Mouse (Mus musculus): ENCODE results near the gene Commd1. TPM values are rescaled to one million over a fixed set of nuclear protein-coding genes. Genes with fewer than 3 reads are reported as not detected.

Gene Commd1
- 382 and 388 TPM in 2 replicates for polyA plus RNA-seq (2016; fragmentation: Nextera tagmentation; extraction: Ambion mirVana)

GRCm38 (mm10) chr11:22981984-22982757 is at the start of gene Commd1, which contains the start of gene Gm28048:
TSS of gene Commd1 (minus strand) at chr11:22982382.
TSS of gene Gm28048 (minus strand) at chr11:22982090.
- peak; percentile 94 for ATAC-seq (ENCODE audit: insufficient number of reproducible peaks, insufficient read depth, low FRiP score, low TSS enrichment, low read depth)
- Histone ChIP-seq H3K36me3 (peaks cover 13% of the 10 kb centered on the region), H3K9ac (replicated peaks) (peak within 1 kb of the TSS; percentile 73), H3K4me3 (replicated peaks) (peak within 1 kb of the TSS; percentile 67), H3K9me3 (no peaks in the 10 kb centered on the region), H3K4me1 (replicated peaks) (peaks cover 9% of the 10 kb centered on the region), H3K27ac (peak within 1 kb of the TSS; percentile 97), H3K4me2 (peak within 1 kb of the TSS; percentile 74), H3K27me3 (no peaks in the 10 kb centered on the region)
- WGBS, result 3% methylated on average over 42 of the region's 42 CpGs

DNA sequence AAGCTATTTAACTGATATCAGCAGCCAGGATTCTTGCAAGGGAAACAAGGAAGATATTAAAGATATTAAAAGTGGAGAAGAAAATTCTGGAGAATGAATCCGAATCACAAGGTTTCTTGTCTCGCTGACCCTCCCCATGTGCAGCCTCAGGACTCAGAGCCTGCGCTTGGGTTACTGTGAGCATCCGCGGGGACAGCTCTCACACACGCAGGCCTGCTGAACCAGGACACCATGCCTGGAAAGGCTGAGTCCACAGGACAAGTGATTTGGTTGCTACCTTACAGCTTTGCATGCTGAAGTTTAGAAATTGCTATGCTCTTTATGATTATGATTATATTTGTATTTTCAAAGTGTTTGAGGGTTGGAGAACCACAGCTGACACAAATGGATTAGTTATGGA is 47.2 kb upstream of the Commd1 start:
- no peak overlapping the region for H3K9ac ChIP-seq (replicated peaks)
- 84% methylated on average over 6 of the region's 6 CpGs for WGBS
- H3K4me3 ChIP-seq (replicated peaks), result no peak overlapping the region
- no peak overlapping the region for H3K27ac ChIP-seq
- H3K4me2 ChIP-seq, result no peak overlapping the region
- ATAC-seq (ENCODE audit: insufficient number of reproducible peaks, insufficient read depth, low FRiP score, low TSS enrichment, low read depth), result no peak
- H3K27me3 ChIP-seq, result no peaks in the 10 kb centered on the region
- no peaks in the 10 kb centered on the region for H3K36me3 ChIP-seq
- H3K4me1 ChIP-seq (replicated peaks), result no peaks in the 10 kb centered on the region
- no peaks in the 10 kb centered on the region for H3K9me3 ChIP-seq

GRCm38 (mm10) chr11:23028957-23029356 is 46.8 kb upstream of the Commd1 start:
- Histone ChIP-seq H3K9me3 (no peaks in the 10 kb centered on the region), H3K9ac (replicated peaks) (no peak overlapping the region), H3K27me3 (no peaks in the 10 kb centered on the region), H3K4me2 (no peak overlapping the region), H3K36me3 (no peaks in the 10 kb centered on the region), H3K4me3 (replicated peaks) (no peak overlapping the region), H3K27ac (no peak overlapping the region), H3K4me1 (replicated peaks) (no peaks in the 10 kb centered on the region)
- 72% methylated on average over 3 of the region's 3 CpGs for WGBS
- ATAC-seq (ENCODE audit: insufficient number of reproducible peaks, insufficient read depth, low FRiP score, low TSS enrichment, low read depth), result no peak

GRCm38 (mm10) chr11:23024169-23024568 is 42.0 kb upstream of the Commd1 start:
- no peak for ATAC-seq (ENCODE audit: insufficient number of reproducible peaks, insufficient read depth, low FRiP score, low TSS enrichment, low read depth)
- WGBS, result 73% methylated on average over 3 of the region's 3 CpGs

GRCm38 (mm10) chr11:23023155-23023554 is 41.0 kb upstream of the Commd1 start:
- H3K27ac ChIP-seq, result no peak overlapping the region
- H3K27me3 ChIP-seq, result no peaks in the 10 kb centered on the region
- 95% methylated on average over 2 of the region's 2 CpGs for WGBS
- no peak overlapping the region for H3K4me2 ChIP-seq
- H3K4me1 ChIP-seq (replicated peaks), result no peaks in the 10 kb centered on the region
- no peak overlapping the region for H3K9ac ChIP-seq (replicated peaks)
- no peak for ATAC-seq (ENCODE audit: insufficient number of reproducible peaks, insufficient read depth, low FRiP score, low TSS enrichment, low read depth)
- no peaks in the 10 kb centered on the region for H3K36me3 ChIP-seq
- H3K9me3 ChIP-seq, result no peaks in the 10 kb centered on the region
- no peak overlapping the region for H3K4me3 ChIP-seq (replicated peaks)

More at GRCm38 (mm10) chr11:23024169-23024568, 42.0 kb upstream of the Commd1 start:
- no peak overlapping the region for H3K4me2 ChIP-seq
- no peaks in the 10 kb centered on the region for H3K9me3 ChIP-seq
- H3K27ac ChIP-seq, result no peak overlapping the region
- no peak overlapping the region for H3K9ac ChIP-seq (replicated peaks)
- no peaks in the 10 kb centered on the region for H3K27me3 ChIP-seq
- H3K4me3 ChIP-seq (replicated peaks), result no peak overlapping the region
- no peaks in the 10 kb centered on the region for H3K4me1 ChIP-seq (replicated peaks)
- H3K36me3 ChIP-seq, result no peaks in the 10 kb centered on the region

- no peak for ATAC-seq (ENCODE audit: insufficient number of reproducible peaks, insufficient read depth, low FRiP score, low TSS enrichment, low read depth)
- Histone ChIP-seq H3K9ac (replicated peaks) (no peak overlapping the region), H3K27me3 (no peaks in the 10 kb centered on the region), H3K36me3 (no peaks in the 10 kb centered on the region), H3K4me3 (replicated peaks) (no peak overlapping the region), H3K9me3 (no peaks in the 10 kb centered on the region), H3K27ac (no peak overlapping the region), H3K4me1 (replicated peaks) (no peaks in the 10 kb centered on the region), H3K4me2 (no peak overlapping the region)
- WGBS, result 94% methylated on average over 14 of the region's 14 CpGs
These were observed 38.7 kb upstream of the Commd1 start for GRCm38 (mm10) chr11:23020841-23021240.

DNA sequence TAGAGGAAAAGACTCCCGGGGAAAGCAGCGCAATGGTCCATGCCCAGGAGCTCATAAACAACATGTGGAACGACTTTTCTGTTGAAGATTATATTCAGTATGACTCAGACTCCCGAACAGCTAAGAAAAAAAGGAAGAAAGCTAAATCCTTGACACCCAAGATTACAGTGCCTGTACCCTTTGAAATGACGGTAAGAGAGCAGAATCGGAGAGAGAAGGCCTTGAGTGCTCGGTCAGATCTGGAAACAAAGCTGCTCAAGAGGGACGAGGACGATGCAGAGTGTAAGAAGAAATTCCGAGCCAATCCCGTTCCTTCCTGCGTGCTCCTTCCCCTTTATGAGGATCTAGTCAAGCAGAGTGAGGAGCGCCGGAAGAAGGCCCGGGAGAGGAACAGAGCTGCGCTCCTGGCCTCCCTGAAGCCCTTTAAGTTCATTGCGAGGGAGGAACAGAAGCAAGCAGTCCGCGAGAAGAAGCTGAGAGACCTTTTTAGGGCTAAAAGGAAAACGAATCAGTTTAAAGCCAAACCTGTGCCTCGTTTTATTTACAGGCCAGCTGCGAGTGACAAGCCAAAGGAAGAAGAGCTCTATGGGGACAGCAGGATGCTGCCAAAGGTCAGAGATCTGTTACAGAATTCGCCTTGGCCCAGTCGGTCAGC is 38.1 kb upstream of the Commd1 start:
- Histone ChIP-seq H3K36me3 (no peaks in the 10 kb centered on the region), H3K27ac (no peak overlapping the region), H3K9ac (replicated peaks) (no peak overlapping the region), H3K27me3 (no peaks in the 10 kb centered on the region), H3K4me1 (replicated peaks) (no peaks in the 10 kb centered on the region), H3K9me3 (no peaks in the 10 kb centered on the region), H3K4me3 (replicated peaks) (no peak overlapping the region), H3K4me2 (no peak overlapping the region)
- 67% methylated on average over 24 of the region's 24 CpGs for WGBS
- no peak for ATAC-seq (ENCODE audit: insufficient number of reproducible peaks, insufficient read depth, low FRiP score, low TSS enrichment, low read depth)

DNA sequence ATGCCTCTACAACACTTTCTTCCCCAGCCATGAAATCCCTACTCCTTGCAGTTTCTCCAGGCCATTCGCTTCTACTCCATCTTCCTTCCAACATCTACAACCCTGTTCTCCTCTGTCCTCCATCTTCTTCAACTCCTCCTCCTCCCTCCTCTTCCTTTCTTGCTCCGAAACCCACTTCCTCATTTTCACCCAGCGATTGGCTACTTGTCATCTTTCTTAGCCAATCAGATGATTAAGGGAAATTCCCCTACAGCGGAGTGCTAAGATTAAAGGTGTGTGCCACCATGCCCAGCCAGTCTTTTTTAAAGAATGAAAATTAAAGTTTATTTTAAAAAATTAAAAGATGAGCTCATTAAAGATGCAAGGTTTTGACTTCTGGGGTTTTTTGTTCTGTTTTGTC is 35.8 kb upstream of the Commd1 start:
- no peak overlapping the region for H3K4me3 ChIP-seq (replicated peaks)
- H3K27ac ChIP-seq, result no peak overlapping the region
- H3K4me2 ChIP-seq, result no peak overlapping the region
- no peaks in the 10 kb centered on the region for H3K36me3 ChIP-seq
- no peaks in the 10 kb centered on the region for H3K4me1 ChIP-seq (replicated peaks)
- H3K9ac ChIP-seq (replicated peaks), result no peak overlapping the region
- H3K27me3 ChIP-seq, result no peaks in the 10 kb centered on the region
- no peak for ATAC-seq (ENCODE audit: insufficient number of reproducible peaks, insufficient read depth, low FRiP score, low TSS enrichment, low read depth)
- H3K9me3 ChIP-seq, result no peaks in the 10 kb centered on the region
- WGBS, result 91% methylated on average over 4 of the region's 4 CpGs

GRCm38 (mm10) chr11:23014996-23015395 is 32.8 kb upstream of the Commd1 start:
- Histone ChIP-seq H3K4me1 (replicated peaks) (no peaks in the 10 kb centered on the region), H3K4me3 (replicated peaks) (no peak overlapping the region), H3K9ac (replicated peaks) (no peak overlapping the region), H3K27ac (no peak overlapping the region), H3K27me3 (no peaks in the 10 kb centered on the region), H3K36me3 (no peaks in the 10 kb centered on the region), H3K4me2 (no peak overlapping the region), H3K9me3 (no peaks in the 10 kb centered on the region)
- 71% methylated on average over 6 of the region's 6 CpGs for WGBS
- no peak for ATAC-seq (ENCODE audit: insufficient number of reproducible peaks, insufficient read depth, low FRiP score, low TSS enrichment, low read depth)

DNA sequence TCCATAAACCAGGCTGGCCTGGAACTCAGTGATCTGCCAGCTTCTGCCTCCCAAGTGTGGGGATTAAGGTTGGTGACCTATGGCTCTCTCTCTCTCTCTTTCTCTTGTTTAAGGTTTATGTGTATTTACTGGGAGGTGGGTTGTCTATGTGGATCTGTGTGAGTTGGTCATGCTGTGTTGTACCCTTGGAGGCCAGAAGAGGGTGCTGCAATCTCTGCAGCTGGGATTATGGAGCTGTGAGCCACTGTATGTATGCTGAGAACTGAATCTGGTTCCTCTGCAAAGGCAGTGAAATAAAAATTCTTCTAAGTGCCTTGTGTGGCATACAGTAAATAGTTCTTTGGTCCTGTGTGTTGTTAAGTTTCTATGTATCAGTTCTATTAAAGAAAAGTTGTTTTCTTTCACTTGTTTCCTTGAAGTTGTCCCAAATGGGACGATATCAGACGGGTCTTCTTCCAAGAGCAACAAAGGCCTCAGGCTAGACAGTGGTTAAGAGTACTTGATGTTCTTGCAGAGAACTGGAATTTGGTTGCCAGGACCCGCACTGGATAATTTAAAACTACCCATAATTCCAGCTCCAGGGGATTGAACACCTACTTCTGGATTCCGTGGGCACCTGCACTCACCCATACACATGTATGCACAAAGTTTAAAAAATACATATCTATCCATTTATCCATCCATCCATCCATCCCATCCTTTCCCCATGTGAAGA is 31.6 kb upstream of the Commd1 start:
- no peaks in the 10 kb centered on the region for H3K36me3 ChIP-seq
- H3K4me3 ChIP-seq (replicated peaks), result no peak overlapping the region
- no peak for ATAC-seq (ENCODE audit: insufficient number of reproducible peaks, insufficient read depth, low FRiP score, low TSS enrichment, low read depth)
- no peak overlapping the region for H3K27ac ChIP-seq
- H3K27me3 ChIP-seq, result no peaks in the 10 kb centered on the region
- no peaks in the 10 kb centered on the region for H3K9me3 ChIP-seq
- WGBS, result 91% methylated on average over 4 of the region's 4 CpGs
- no peak overlapping the region for H3K4me2 ChIP-seq
- no peaks in the 10 kb centered on the region for H3K4me1 ChIP-seq (replicated peaks)
- H3K9ac ChIP-seq (replicated peaks), result no peak overlapping the region

DNA sequence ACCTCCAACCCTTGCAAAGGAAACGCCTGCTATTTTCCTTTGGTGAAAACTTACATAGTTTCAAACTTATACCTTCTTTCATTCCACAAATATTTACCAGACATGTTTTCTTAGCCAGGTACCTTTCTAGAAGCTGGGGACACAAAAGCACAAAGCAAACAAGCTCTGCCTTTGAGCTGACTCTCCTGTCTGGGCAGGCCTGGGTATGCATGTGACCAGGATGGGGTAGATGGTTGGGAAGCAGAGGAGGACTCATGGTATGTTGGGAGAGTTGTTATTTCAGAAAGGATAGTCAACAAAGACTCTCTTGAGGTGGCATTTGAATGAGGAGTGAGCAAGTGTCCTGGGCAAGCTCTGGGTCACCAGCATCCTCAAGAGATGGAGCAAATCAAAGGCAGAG is 30.9 kb upstream of the Commd1 start:
- Histone ChIP-seq H3K27ac (no peak overlapping the region), H3K4me3 (replicated peaks) (no peak overlapping the region), H3K4me1 (replicated peaks) (no peaks in the 10 kb centered on the region), H3K27me3 (no peaks in the 10 kb centered on the region), H3K9ac (replicated peaks) (no peak overlapping the region), H3K36me3 (no peaks in the 10 kb centered on the region), H3K9me3 (no peaks in the 10 kb centered on the region), H3K4me2 (no peak overlapping the region)
- WGBS, result 62% methylated on average over 1 of the region's 1 CpGs
- no peak for ATAC-seq (ENCODE audit: insufficient number of reproducible peaks, insufficient read depth, low FRiP score, low TSS enrichment, low read depth)

Data from limb, embryonic 12.5 days (tissue).